ENCODE assay signal across 9 mouse cellular contexts in genomic region chr2:120268635-120269034, GRCm38 (mm10). TPM values are rescaled to one million over a fixed set of nuclear protein-coding genes. Genes with fewer than 3 reads are reported as not detected.
DNase-seq lines count a peak whose midpoint lies in the region; ATAC-seq and TF ChIP-seq lines count a peak whose summit lies in the region.
"Had no signal": no experiment of that assay in that cellular context is flagged by ENCODE, and none has a peak within 500 bp of the region (broad histone marks: within the 10 kb centered on the region; RNA-seq: fewer than 3 reads in every experiment).

No protein-coding gene starts in this region.

- H3K9ac ChIP-seq in heart, embryonic 12.5 days = no peak overlapping the region
- H3K9ac ChIP-seq in ES-Bruce4 (ENCODE audit: low read depth, poor library complexity, severe bottlenecking) = no peak overlapping the region
- no peak overlapping the region for H3K9ac ChIP-seq in embryonic facial prominence, embryonic 15.5 days
- H3K9ac ChIP-seq: liver, embryonic 14.5 days had no signal

- peak overlapping the region; percentile 17 for H3K4me3 ChIP-seq in heart, embryonic 12.5 days
- peak overlapping the region; percentile 37 for H3K4me3 ChIP-seq in ES-Bruce4 (ENCODE audit: low read depth, low read length)
- no peak overlapping the region for H3K4me3 ChIP-seq in embryonic facial prominence, embryonic 15.5 days (replicated peaks)

- intact Hi-C loops in heart, postnatal 25 days (cut with DNase I) = no loop called here

- peaks cover 3% of the 10 kb centered on the region; the same call in 1 of the 2 replicates for H3K9me3 ChIP-seq in heart, embryonic 12.5 days (replicated peaks)
- H3K9me3 ChIP-seq in ES-Bruce4 (replicated peaks; ENCODE audit: control insufficient read depth, insufficient read depth, low read length, poor library complexity, severe bottlenecking) = no peaks in the 10 kb centered on the region
- H3K9me3 ChIP-seq in embryonic facial prominence, embryonic 15.5 days (replicated peaks) = no peaks in the 10 kb centered on the region

- no peak for ATAC-seq in heart, embryonic 12.5 days (ENCODE audit: insufficient number of reproducible peaks, low FRiP score)
- no peak for ATAC-seq in embryonic facial prominence, embryonic 15.5 days (ENCODE audit: insufficient number of reproducible peaks, low FRiP score, low TSS enrichment, low read depth)

- under 1% methylated on average over 9 of the region's 9 CpGs for WGBS in heart, embryonic 12.5 days
- WGBS in embryonic facial prominence, embryonic 15.5 days = 3% methylated on average over 9 of the region's 9 CpGs

- H3K27ac ChIP-seq in heart, embryonic 12.5 days (ENCODE audit: poor library complexity, severe bottlenecking) = no peak overlapping the region
- no peak overlapping the region for H3K27ac ChIP-seq in ES-Bruce4 (ENCODE audit: insufficient read depth, low read length)
- H3K27ac ChIP-seq in embryonic facial prominence, embryonic 15.5 days (replicated peaks) = no peak overlapping the region
- H3K27ac ChIP-seq: liver, embryonic 14.5 days had no signal

- TF ChIP-seq CTCF in ES-Bruce4 (IDR thresholded peaks at IDR 0.05; ENCODE audit: low read depth, low read length) = peak; percentile 47

- H3K36me3 ChIP-seq in heart, embryonic 12.5 days = no peaks in the 10 kb centered on the region
- H3K36me3 ChIP-seq in ES-Bruce4 (ENCODE audit: control insufficient read depth, insufficient read depth, low read length, poor library complexity, severe bottlenecking) = no peaks in the 10 kb centered on the region
- H3K36me3 ChIP-seq in embryonic facial prominence, embryonic 15.5 days = no peaks in the 10 kb centered on the region

- peaks cover 36% of the 10 kb centered on the region for H3K27me3 ChIP-seq in heart, embryonic 12.5 days (replicated peaks)
- H3K27me3 ChIP-seq in ES-Bruce4 (ENCODE audit: control insufficient read depth, insufficient read depth, low read length, poor library complexity, severe bottlenecking) = no peaks in the 10 kb centered on the region
- peaks cover 3% of the 10 kb centered on the region; the same call in 1 of the 2 replicates for H3K27me3 ChIP-seq in embryonic facial prominence, embryonic 15.5 days

- no peak for TF ChIP-seq POLR2A in ES-Bruce4 (IDR thresholded peaks at IDR 0.05; ENCODE audit: insufficient read depth, low read length)

- peak overlapping the region; percentile 57 for H3K4me2 ChIP-seq in heart, embryonic 12.5 days
- 0 out of 2 replicates have a peak overlapping the region, but pooled peaks have one; percentile 1 for H3K4me2 ChIP-seq in embryonic facial prominence, embryonic 15.5 days (replicated peaks)

- no peak for TF ChIP-seq EP300 in ES-Bruce4 (IDR thresholded peaks at IDR 0.05; ENCODE audit: insufficient read depth, low read depth, low read length)

- H3K4me1 ChIP-seq in heart, embryonic 12.5 days (replicated peaks) = peaks cover 9% of the 10 kb centered on the region; the same call in 1 of the 2 replicates
- H3K4me1 ChIP-seq in ES-Bruce4 (ENCODE audit: control insufficient read depth, insufficient read depth, low read length) = no peaks in the 10 kb centered on the region
- H3K4me1 ChIP-seq in embryonic facial prominence, embryonic 15.5 days = no peaks in the 10 kb centered on the region; the same call in 1 of the 2 replicates

- no peak for DNase-seq in heart, postnatal 25 days (ENCODE audit: low spot score)
- DNase-seq in mesoderm, embryonic 11.5 days (ENCODE audit: low read depth, low spot score) = peak; percentile 39
- DNase-seq in spleen, postnatal 36 days (ENCODE audit: low spot score in 2 of 2) = no peak
- DNase-seq in adrenal gland, postnatal 4 days (ENCODE audit: low spot score in 2 of 2) = no peak
- no peak for DNase-seq in spleen, postnatal 4 days (ENCODE audit: low spot score in 2 of 2)

RNA-seq across cellular contexts. Expression of gene Pla2g4d, which starts 20.4 kb away (rescaled TPM):
- polyA plus RNA-seq in heart, embryonic 12.5 days (2016; fragmentation: Nextera tagmentation; extraction: Ambion mirVana) = not detected in 2 replicates
- total RNA-seq in heart, postnatal 25 days (2021) = not detected
- polyA plus RNA-seq in ES-Bruce4 (2011; ENCODE audit: insufficient read depth, insufficient read length, low read depth, missing spikeins) = not detected in 2 replicates
- 0.56 and 1.4 TPM in 2 replicates for polyA plus RNA-seq in embryonic facial prominence, embryonic 15.5 days (2015; fragmentation: Nextera tagmentation; extraction: Ambion mirVana)
- under 1 TPM in 1 of 2 experiments, not detected in 1; 0.28 TPM for total RNA-seq in adrenal gland, postnatal 4 days (2021)
- polyA plus RNA-seq: liver, embryonic 14.5 days had no signal

RNA-seq across cellular contexts. Expression of gene Pla2g4e, which starts 23.5 kb away (rescaled TPM):
- polyA plus RNA-seq in heart, embryonic 12.5 days (2016; fragmentation: Nextera tagmentation; extraction: Ambion mirVana) = 0.59 and 0.73 TPM in 2 replicates
- total RNA-seq in heart, postnatal 25 days (2021) = 1 to 10 TPM; 3.6 to 4.0 TPM
- polyA plus RNA-seq in ES-Bruce4 (2011; ENCODE audit: insufficient read depth, insufficient read length, low read depth, missing spikeins) = not detected in 2 replicates
- polyA plus RNA-seq in embryonic facial prominence, embryonic 15.5 days (2015; fragmentation: Nextera tagmentation; extraction: Ambion mirVana) = 2.7 and 3.4 TPM in 2 replicates
- total RNA-seq in adrenal gland, postnatal 4 days (2021) = 1 to 10 TPM; 2.2 to 2.9 TPM
- polyA plus RNA-seq: liver, embryonic 14.5 days had no signal

RNA-seq across cellular contexts. Expression of gene Pla2g4f, which starts 45.3 kb away (rescaled TPM):
- not detected in 2 replicates for polyA plus RNA-seq in heart, embryonic 12.5 days (2016; fragmentation: Nextera tagmentation; extraction: Ambion mirVana)
- total RNA-seq in heart, postnatal 25 days (2021) = not detected
- 0.39 TPM in 1 of 2 replicates, not detected in the other for polyA plus RNA-seq in ES-Bruce4 (2011; ENCODE audit: insufficient read depth, insufficient read length, low read depth, missing spikeins)
- polyA plus RNA-seq in embryonic facial prominence, embryonic 15.5 days (2015; fragmentation: Nextera tagmentation; extraction: Ambion mirVana) = 10.4 and 12.6 TPM in 2 replicates
- not detected for total RNA-seq in adrenal gland, postnatal 4 days (2021)
- polyA plus RNA-seq: liver, embryonic 14.5 days had no signal
